Comparison of ENCODE assay signal across 30 mouse cellular contexts in genomic region chr14:99381262-99382017, GRCm38 (mm10).
A peak's percentile ranks its signal among the peaks of the same experiment; 100 is the strongest.
DNase-seq lines count a peak whose midpoint lies in the region; ATAC-seq and TF ChIP-seq lines count a peak whose summit lies in the region.
"Had no signal": no experiment of that assay in that cellular context is flagged by ENCODE, and none has a peak within 500 bp of the region (broad histone marks: within the 10 kb centered on the region; RNA-seq: fewer than 3 reads in every experiment).

No protein-coding gene starts in this region.

- H3K4me3 ChIP-seq in lung, embryonic 14.5 days (ENCODE audit: low read depth, low read length): no peak overlapping the region
- H3K4me3 ChIP-seq in lung, adult 2 months (replicated peaks; ENCODE audit: extremely low read depth, low read depth, low read length): no peak overlapping the region
- no peak overlapping the region for H3K4me3 ChIP-seq in intestine, postnatal 0 days (ENCODE audit: low read depth, low read length)
- H3K4me3 ChIP-seq: embryonic facial prominence, embryonic 13.5 days; hindbrain, embryonic 12.5 days; kidney, embryonic 15.5 days; left cerebral cortex, adult 2 months; limb, embryonic 13.5 days; midbrain, embryonic 10.5 days; midbrain, embryonic 15.5 days; neural tube, embryonic 15.5 days had no signal

- TF ChIP-seq POLR2A in lung, adult 2 months (IDR thresholded peaks at IDR 0.05; ENCODE audit: borderline replicate concordance, extremely low read depth, low read depth, low read length): no peak

- H3K4me2 ChIP-seq in lung, embryonic 14.5 days: no peak overlapping the region
- H3K4me2 ChIP-seq in intestine, postnatal 0 days (replicated peaks; ENCODE audit: low read depth): no peak overlapping the region
- H3K4me2 ChIP-seq: embryonic facial prominence, embryonic 13.5 days; heart, embryonic 11.5 days; hindbrain, embryonic 12.5 days; kidney, embryonic 15.5 days; limb, embryonic 13.5 days; liver, embryonic 11.5 days; midbrain, embryonic 15.5 days; neural tube, embryonic 15.5 days had no signal

- no peaks in the 10 kb centered on the region for H3K27me3 ChIP-seq in lung, embryonic 14.5 days (ENCODE audit: insufficient read depth, low read length)
- H3K27me3 ChIP-seq in intestine, postnatal 0 days (replicated peaks; ENCODE audit: control insufficient read depth, insufficient read depth, low read length): no peaks in the 10 kb centered on the region
- H3K27me3 ChIP-seq: embryonic facial prominence, embryonic 13.5 days; hindbrain, embryonic 12.5 days; kidney, embryonic 15.5 days; limb, embryonic 13.5 days; midbrain, embryonic 15.5 days; neural tube, embryonic 15.5 days had no signal

- no peak for TF ChIP-seq CTCF in lung, embryonic 14.5 days (IDR thresholded peaks at IDR 0.05; ENCODE audit: low read depth)
- no peak for TF ChIP-seq CTCF in lung, adult 2 months (IDR thresholded peaks at IDR 0.05; ENCODE audit: insufficient read depth, low read length)
- no peak for TF ChIP-seq CTCF in intestine, postnatal 0 days (IDR thresholded peaks at IDR 0.05; ENCODE audit: low read depth)

- no peak overlapping the region for H3K9ac ChIP-seq in lung, embryonic 14.5 days
- no peak overlapping the region for H3K9ac ChIP-seq in intestine, postnatal 0 days (ENCODE audit: low read depth, low read length)
- H3K9ac ChIP-seq: embryonic facial prominence, embryonic 13.5 days; hindbrain, embryonic 12.5 days; kidney, embryonic 15.5 days; limb, embryonic 13.5 days; midbrain, embryonic 15.5 days; neural tube, embryonic 15.5 days had no signal

- no peaks in the 10 kb centered on the region for H3K9me3 ChIP-seq in lung, embryonic 14.5 days (ENCODE audit: low read depth, low read length)
- no peaks in the 10 kb centered on the region for H3K9me3 ChIP-seq in intestine, postnatal 0 days (ENCODE audit: control insufficient read depth)
- H3K9me3 ChIP-seq: embryonic facial prominence, embryonic 13.5 days; hindbrain, embryonic 12.5 days; kidney, embryonic 15.5 days; limb, embryonic 13.5 days; midbrain, embryonic 10.5 days; midbrain, embryonic 15.5 days; neural tube, embryonic 15.5 days had no signal

- H3K27ac ChIP-seq in lung, embryonic 14.5 days (ENCODE audit: low read depth): no peak overlapping the region
- peak overlapping the region; percentile 46 for H3K27ac ChIP-seq in intestine, postnatal 0 days (ENCODE audit: low read depth, low read length)
- H3K27ac ChIP-seq: embryonic facial prominence, embryonic 13.5 days; hindbrain, embryonic 12.5 days; hindbrain, postnatal 0 days; kidney, embryonic 15.5 days; left cerebral cortex, adult 2 months; limb, embryonic 13.5 days; midbrain, embryonic 10.5 days; midbrain, embryonic 15.5 days; neural tube, embryonic 15.5 days had no signal

- no peaks in the 10 kb centered on the region for H3K4me1 ChIP-seq in lung, embryonic 14.5 days (ENCODE audit: insufficient read depth)
- H3K4me1 ChIP-seq in lung, adult 2 months (ENCODE audit: control insufficient read depth, insufficient read depth, low read length): no peaks in the 10 kb centered on the region
- no peaks in the 10 kb centered on the region for H3K4me1 ChIP-seq in intestine, postnatal 0 days (replicated peaks; ENCODE audit: control insufficient read depth, insufficient read depth, low read length)
- H3K4me1 ChIP-seq: embryonic facial prominence, embryonic 13.5 days; hindbrain, embryonic 12.5 days; kidney, embryonic 15.5 days; limb, embryonic 13.5 days; midbrain, embryonic 10.5 days; midbrain, embryonic 15.5 days; neural tube, embryonic 15.5 days had no signal

- peak; percentile 74; the same call in 1 of the 2 replicates for ATAC-seq in lung, embryonic 14.5 days (ENCODE audit: insufficient read depth)
- ATAC-seq in intestine, postnatal 0 days: no peak
- ATAC-seq: activated CD4-positive, CD25-positive, alpha-beta regulatory T cell, adult 4 months; forebrain, embryonic 16.5 days; hindbrain, postnatal 0 days; midbrain, embryonic 15.5 days had no signal

- DNase-seq in lung, embryonic 14.5 days: peak; percentile 37
- no peak for DNase-seq in lung, adult 2 months
- DNase-seq in brain, adult 2 months (ENCODE audit: low read depth, low spot score): peak; percentile 55
- DNase-seq in telencephalon, adult 2 months (ENCODE audit: low read depth, low spot score): peak; percentile 62
- DNase-seq in adrenal gland, postnatal 14 days: no peak
- DNase-seq: adrenal gland, adult 2 months; B cell, adult 2 months; cerebellum, adult 11 months; cerebellum, adult 9-10 months; cerebellum, postnatal 36 days; gastrocnemius, postnatal 10 days; heart, postnatal 36 days; kidney, adult 18-20 months; kidney, postnatal 25 days; right cerebral cortex, postnatal 25 days; thymus, postnatal 4 days had no signal

- 59% methylated on average over 10 of the region's 10 CpGs for WGBS in lung, embryonic 14.5 days
- 64% methylated on average over 10 of the region's 10 CpGs for WGBS in lung, adult 2 months
- WGBS in intestine, postnatal 0 days: 63% methylated on average over 10 of the region's 10 CpGs

- H3K36me3 ChIP-seq in lung, embryonic 14.5 days (ENCODE audit: insufficient read depth): no peaks in the 10 kb centered on the region
- no peaks in the 10 kb centered on the region for H3K36me3 ChIP-seq in intestine, postnatal 0 days (ENCODE audit: control insufficient read depth, insufficient read depth)
- H3K36me3 ChIP-seq: embryonic facial prominence, embryonic 13.5 days; hindbrain, embryonic 12.5 days; kidney, embryonic 15.5 days; limb, embryonic 13.5 days; midbrain, embryonic 10.5 days; midbrain, embryonic 15.5 days; neural tube, embryonic 15.5 days had no signal

Comparison
In these comparisons a context has a peak if more than half of its experiments do, and no peak if none do; other contexts are left out.
1. DNase-seq: peak in lung, embryonic 14.5 days (single experiment), brain, adult 2 months (single experiment) and telencephalon, adult 2 months (single experiment); none in lung, adult 2 months (single experiment) and adrenal gland, postnatal 14 days (single experiment).